Mouse (Mus musculus) spleen, adult 2 months (tissue): Measurements from ENCODE around the gene Cmtr1.

ENCODE experiments used
- CTCF ChIP-seq: fragments of 200-500 bp; IDR thresholded peaks from 2 replicates; pipeline ENCODE4 v1.5.1; 2011; ENCODE audit warnings: mild to moderate bottlenecking, inconsistent platforms; ENCODE audit not compliant: insufficient read depth, insufficient read length, insufficient replicate concordance; ENCODE audit errors: extremely low read depth
- POLR2A ChIP-seq: fragments of 200-500 bp; IDR thresholded peaks from 2 replicates; pipeline ENCODE4 v1.6.1; 2011; ENCODE audit warnings: low read depth, low read length, inconsistent platforms

- TF ChIP-seq CTCF (no peak), POLR2A (no peak)
Measured at GRCm38 (mm10) chr17:29720755-29721365, 60.5 kb downstream of the Cmtr1 start.
